Mouse (Mus musculus): ENCODE data around the gene Cx3cr1.

The Cx3cr1 gene

GRCm38 (mm10) chr9:119943326-119943725, 126.4 kb downstream of the Cx3cr1 start:
- no peak for DNase-seq (ENCODE audit: inconsistent ontology term)

- no peak for DNase-seq (ENCODE audit: inconsistent ontology term)
Measured at GRCm38 (mm10) chr9:119941861-119942260, 127.8 kb downstream of the Cx3cr1 start.

GRCm38 (mm10) chr9:119941407-119941806, 128.3 kb downstream of the Cx3cr1 start:
- DNase-seq (ENCODE audit: inconsistent ontology term), result no peak

- DNase-seq (ENCODE audit: inconsistent ontology term), result no peak
Measured at GRCm38 (mm10) chr9:119939646-119940045, 130.0 kb downstream of the Cx3cr1 start.

GRCm38 (mm10) chr9:119938496-119938895, 131.2 kb downstream of the Cx3cr1 start:
- DNase-seq (ENCODE audit: inconsistent ontology term), result no peak

- peak; percentile 95 for DNase-seq (ENCODE audit: inconsistent ontology term)
Measured at GRCm38 (mm10) chr9:119937005-119937773, 132.5 kb downstream of the Cx3cr1 start, which contains the start of the genes Gorasp1 and Ttc21a. Gene Gorasp1 (minus strand): TSS chr9:119937565. Gene Ttc21a (plus strand): TSS chr9:119937606.

- no peak for DNase-seq (ENCODE audit: inconsistent ontology term)
Measured at GRCm38 (mm10) chr9:119933675-119934074, 136.0 kb downstream of the Cx3cr1 start.

GRCm38 (mm10) chr9:119932358-119932757, 137.3 kb downstream of the Cx3cr1 start:
- no peak for DNase-seq (ENCODE audit: inconsistent ontology term)

- no peak for DNase-seq (ENCODE audit: inconsistent ontology term)
Measured at GRCm38 (mm10) chr9:119926497-119926896, 143.2 kb downstream of the Cx3cr1 start.

- DNase-seq (ENCODE audit: inconsistent ontology term), result no peak
Measured at GRCm38 (mm10) chr9:119925729-119926128, 143.9 kb downstream of the Cx3cr1 start.

- DNase-seq (ENCODE audit: inconsistent ontology term), result no peak
Measured at GRCm38 (mm10) chr9:119925120-119925657, 144.5 kb downstream of the Cx3cr1 start.

GRCm38 (mm10) chr9:119923462-119923861, 146.2 kb downstream of the Cx3cr1 start:
- DNase-seq (ENCODE audit: inconsistent ontology term), result no peak

GRCm38 (mm10) chr9:119919858-119920257, 149.8 kb downstream of the Cx3cr1 start:
- DNase-seq (ENCODE audit: inconsistent ontology term), result no peak

GRCm38 (mm10) chr9:119913087-119913838, 156.4 kb downstream of the Cx3cr1 start:
- no peak for DNase-seq (ENCODE audit: inconsistent ontology term)

GRCm38 (mm10) chr9:119909931-119910330, 159.7 kb downstream of the Cx3cr1 start:
- DNase-seq (ENCODE audit: inconsistent ontology term), result no peak

- DNase-seq (ENCODE audit: inconsistent ontology term), result no peak
Measured at GRCm38 (mm10) chr9:119908708-119909107, 161.0 kb downstream of the Cx3cr1 start.

- DNase-seq (ENCODE audit: inconsistent ontology term), result no peak
Measured at GRCm38 (mm10) chr9:119902410-119903151, 167.1 kb downstream of the Cx3cr1 start.

- no peak for DNase-seq (ENCODE audit: inconsistent ontology term)
Measured at GRCm38 (mm10) chr9:119899446-119899845, 170.2 kb downstream of the Cx3cr1 start.

GRCm38 (mm10) chr9:119895040-119895721, 174.5 kb downstream of the Cx3cr1 start:
- DNase-seq (ENCODE audit: inconsistent ontology term), result no peak

GRCm38 (mm10) chr9:119894339-119895009, 175.2 kb downstream of the Cx3cr1 start, which contains the start of gene Wdr48:
Gene Wdr48 (plus strand): TSS chr9:119894878.
- peak; percentile 95 for DNase-seq (ENCODE audit: inconsistent ontology term)

GRCm38 (mm10) chr9:119893881-119894280, 175.8 kb downstream of the Cx3cr1 start:
- no peak for DNase-seq (ENCODE audit: inconsistent ontology term)
